Mouse (Mus musculus) lung, postnatal 4 days (tissue): ENCODE results near the gene Rimklb.
"Not testable (repeated sequence)": the region's sequence is repeated elsewhere in the genome, so short reads cannot be mapped to it uniquely, and the experiment has no call there.

ENCODE experiments used
- DNase-seq, 2 experiments: peaks; one replicate each; pipeline ENCODE4 v3.0.0; 2021

Gene Rimklb

DNA sequence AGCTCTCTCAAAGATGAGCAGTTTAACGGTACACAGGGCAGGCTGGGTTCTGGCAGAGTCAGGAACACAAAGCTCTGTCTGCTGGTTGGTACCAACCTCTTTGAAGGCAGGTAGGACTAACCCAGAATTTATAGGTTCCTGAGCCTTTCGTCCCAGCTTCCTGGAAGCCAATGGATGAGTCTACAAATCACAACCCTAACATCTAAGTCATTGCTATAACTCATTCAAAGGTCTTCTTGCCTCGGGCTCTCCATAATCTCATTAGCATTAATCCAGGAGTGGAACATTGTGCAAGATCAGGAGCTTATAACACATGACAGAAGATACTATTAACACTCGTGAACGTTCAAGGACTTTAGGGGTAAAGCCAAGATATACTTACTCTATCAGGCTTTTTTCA lies at the start of gene Rimklb:
Rimklb (minus strand) TSS at position 101 of the 400 bp plus-strand sequence.
- no peak for DNase-seq

DNA sequence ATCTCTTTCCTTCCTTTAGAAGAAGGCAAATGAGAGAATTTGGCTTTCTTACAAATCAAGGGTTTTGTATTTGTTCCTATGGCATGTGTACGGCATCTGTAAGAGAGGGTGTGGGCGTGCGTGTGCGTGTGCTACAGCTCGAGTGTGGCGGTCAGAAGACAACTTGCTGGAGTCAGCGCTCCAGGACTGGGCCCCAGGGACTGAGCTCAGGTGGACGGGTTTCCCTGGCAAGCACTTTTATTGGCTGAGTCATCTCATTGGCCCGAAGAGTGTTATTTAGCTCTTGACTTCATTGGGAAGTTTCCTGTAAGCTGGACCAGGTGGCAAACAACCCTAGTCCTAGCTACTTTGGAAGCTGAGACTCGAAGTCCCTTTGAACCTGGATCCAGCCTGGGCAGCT lies 47.4 kb upstream of the Rimklb start:
- DNase-seq = no peak

DNA sequence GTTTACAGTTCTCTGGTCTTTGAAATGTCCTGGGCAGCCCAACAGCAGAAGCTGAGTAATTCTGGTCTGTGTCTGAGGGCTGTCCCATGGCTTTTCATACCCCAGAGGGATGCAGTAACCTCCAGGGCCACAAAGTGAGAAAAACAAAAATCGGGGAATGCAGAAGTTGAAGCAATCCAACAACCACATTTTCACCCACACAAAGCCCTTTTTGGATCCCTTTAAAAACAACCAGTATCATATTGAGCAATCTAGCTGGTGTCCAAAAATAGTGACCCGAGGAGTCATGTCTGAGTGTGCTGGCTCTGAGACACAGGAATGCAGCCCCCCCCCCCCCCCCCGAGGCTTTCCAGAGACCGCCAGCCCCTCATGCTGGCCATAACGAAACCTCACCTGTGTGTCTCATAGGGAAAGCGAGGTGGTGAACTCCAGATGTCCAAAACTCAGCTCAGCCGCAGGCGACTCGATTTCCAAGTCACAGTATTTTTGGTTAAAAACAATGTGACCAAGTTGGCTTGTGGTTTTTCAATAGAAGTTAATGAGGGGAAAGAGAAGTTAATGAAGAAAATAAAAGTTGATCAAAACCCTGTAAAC lies 46.8 kb upstream of the Rimklb start:
- DNase-seq = no peak

DNA sequence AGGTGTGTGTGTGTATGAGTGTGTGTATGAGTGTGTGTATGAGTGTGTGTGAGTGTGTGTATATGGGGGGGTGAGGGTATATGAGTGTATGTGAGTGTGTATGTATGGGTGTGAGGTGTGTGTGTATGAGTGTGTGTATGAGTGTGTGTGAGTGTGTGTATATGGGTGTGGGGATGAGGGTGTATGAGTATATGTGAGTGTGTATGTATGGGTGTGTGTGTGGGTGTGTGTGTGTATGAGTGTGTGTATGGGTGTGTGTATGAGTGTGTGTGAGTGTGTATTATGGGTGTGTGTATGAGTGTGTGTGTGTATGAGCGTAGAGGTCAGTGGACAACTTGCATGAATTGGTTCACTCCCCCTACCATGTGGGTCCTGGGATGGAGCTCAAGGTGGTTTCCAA lies 46.1 kb upstream of the Rimklb start:
- DNase-seq = no peak

DNA sequence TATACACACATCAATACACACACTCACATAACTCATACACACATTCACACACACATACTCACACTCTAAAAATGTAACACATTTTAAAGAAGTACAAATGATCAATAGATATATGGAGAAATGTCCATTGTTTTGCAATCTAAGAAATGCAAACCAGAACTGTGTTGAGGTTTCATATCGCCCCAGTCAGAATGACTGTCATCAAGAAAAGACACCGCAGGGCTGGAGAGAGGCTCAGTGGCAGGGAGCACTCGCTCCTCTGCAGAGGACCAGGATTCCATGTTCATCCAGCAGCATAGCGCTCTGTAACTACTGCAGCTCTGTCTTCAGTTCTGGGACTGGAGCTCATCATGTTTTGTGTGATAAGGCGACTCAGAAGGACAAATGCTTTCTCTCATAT lies 45.0 kb upstream of the Rimklb start:
- no peak for DNase-seq

DNA sequence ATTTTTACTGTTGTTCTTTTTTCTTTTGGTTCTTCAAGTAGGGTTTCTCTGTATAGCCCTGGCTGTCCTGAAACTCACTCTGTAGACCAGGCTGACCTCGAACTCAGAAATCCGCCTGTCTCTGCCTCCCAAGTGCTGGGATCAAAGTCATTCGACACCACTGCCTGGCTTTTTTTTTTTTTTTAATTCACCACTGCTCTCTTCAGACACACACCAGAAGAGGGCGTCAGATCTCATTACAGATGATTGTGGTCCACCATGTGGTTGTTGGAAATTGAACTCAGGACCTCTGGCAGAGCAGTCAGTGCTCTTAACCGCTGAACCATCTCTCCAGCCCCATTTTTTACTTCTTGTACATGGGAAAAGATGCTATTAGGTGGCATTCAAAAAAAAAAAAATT lies 43.9 kb upstream of the Rimklb start:
- not testable (repeated sequence) for DNase-seq

DNA sequence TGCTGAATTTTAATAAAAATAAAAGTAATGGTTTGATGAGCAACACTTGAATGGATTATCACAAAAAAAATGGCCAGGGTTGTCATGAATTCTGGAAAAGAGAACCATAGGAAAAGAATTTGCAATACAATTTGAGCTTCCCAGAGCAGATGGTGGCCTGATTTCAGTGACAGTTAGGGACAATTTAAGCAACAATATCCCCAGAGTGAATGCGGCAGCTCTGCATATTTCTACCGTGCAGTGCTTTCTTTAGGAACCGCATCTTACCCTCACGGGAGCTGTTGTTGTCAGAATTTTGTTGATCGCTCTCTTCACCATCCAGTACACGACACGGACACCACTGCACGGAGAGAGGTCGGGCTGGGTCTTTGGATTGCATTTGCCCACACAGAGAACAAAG lies 41.0 kb upstream of the Rimklb start:
- no peak for DNase-seq

DNA sequence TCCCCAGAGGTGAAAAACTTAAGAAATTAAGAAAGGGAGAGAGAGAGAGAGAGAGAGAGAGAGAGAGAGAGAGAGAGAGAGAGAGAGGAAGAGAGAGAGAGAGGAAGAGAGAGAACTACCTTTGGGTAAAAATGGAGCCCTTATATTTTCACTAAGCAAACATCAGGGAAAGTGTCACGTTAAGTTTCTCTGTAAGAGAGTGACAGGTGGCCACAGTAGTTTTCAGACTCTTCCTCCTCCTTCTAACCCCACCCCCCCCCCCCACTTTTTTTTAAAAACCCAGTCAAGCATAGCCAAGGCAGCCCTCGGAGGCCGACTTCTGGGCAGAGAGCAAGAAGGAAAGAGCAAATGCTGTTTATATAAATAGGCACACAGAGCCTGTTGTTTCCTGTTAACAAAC lies 35.5 kb upstream of the Rimklb start:
- no peak for DNase-seq

DNA sequence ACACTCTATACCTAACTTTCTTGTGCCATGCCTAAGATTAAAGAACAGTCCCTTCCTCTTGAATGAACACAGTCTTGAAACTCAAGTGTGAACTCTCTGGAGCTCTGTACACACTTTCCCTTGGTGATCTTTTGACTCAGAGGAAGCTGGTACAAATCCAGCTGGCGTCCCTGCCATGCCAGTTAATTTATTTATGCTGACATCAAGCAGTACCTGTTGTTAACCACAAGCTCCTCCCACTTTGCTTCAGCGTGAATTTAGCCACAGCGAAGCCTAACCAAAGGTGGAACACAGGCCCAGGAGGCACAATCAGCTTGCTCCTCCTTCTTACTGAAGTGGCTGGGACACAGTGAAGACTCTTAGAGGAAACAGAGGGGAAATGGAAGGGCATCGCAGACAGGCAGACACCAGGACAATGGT lies 34.3 kb upstream of the Rimklb start:
- peak in 1 of 2 experiments; percentile 12 for DNase-seq

DNA sequence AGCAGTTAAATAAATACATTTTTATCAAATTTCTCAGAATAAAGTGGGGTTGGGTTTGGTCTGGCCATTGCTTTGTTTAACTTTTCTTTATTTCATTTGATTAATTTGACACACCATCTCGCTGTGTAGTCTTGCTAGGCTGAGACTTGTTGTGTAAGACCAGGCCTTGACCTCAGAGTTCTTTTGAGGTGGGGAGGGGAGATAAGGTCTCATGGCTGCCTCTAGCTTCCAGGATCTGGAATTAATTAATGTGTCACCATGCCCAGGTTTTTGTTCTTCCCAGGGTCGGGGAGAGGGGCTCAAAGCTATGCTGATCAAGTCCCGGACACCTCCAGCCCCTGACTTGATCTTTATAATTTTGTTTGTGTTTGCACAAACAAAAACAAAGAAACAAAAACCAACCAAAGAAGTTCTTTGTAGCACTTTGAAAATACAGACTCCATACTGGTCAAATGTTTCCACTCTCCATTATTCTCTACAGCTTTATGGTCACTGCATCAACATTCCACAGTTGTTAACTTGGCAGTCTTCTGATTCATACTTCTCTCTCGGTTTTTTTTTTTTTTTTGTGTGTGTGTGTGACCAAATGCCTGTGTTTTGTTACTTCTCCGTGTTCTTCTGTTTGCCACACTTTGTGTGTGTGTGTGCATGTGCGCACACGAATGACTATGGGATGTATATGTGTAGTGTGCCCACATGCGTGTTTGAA lies 33.1 kb upstream of the Rimklb start:
- no peak for DNase-seq

DNA sequence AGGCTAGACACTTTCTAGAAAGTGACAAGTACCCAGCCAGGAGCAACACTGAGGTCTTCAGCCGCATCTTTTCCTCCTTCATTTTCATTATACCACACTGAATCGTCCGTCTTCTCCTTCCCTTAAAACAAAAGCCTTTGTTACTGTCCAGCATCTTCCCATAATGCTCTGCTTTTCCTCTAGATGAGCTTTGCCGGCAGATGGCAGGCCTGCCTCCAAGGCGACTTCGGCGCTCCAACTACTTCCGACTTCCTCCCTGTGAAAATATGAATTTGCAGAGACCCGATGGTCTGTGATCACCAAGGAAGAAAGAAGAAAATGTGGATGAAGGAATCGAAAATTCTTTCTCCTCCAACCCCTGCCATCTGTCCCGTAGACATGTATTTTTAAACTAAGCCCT lies 29.6 kb upstream of the Rimklb start:
- no peak for DNase-seq

DNA sequence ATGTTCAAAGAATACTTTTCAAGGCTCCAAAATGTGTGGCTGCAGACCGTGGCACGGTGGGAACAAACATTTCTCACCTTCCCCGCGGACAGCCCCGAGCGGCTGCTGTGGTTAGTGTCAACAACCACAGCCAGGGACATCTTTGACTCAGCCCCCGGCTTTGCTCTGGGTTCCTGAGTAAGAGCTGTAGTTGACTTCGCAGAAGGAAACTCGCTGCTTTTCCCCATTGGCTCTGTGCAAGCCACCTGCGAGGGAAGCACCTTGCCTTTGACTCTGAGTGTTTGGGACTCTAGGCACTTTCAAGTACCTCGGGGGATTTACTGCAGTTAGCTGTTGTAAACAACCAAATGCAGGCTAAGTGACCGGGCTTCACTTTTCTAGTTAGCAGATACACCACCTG lies 29.0 kb upstream of the Rimklb start:
- DNase-seq = no peak

DNA sequence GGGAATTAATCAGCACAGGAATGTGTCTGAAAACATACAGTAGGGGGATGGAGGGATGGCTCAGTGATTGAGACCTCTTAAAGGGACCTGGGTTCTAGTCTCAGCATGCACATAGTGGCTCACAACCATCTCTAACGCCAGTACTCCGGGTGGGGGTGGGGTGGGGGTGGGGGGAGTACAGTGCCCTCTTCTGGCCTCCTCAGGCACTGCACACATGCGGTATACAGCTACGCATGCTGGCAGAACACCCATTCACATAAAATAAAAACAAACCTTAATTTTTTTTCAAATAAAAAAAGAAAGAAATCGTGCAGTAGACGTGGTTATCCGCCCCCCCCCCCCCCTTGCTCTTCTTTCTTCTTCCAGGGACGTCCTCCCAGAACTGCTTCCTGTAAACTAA lies 24.7 kb upstream of the Rimklb start:
- DNase-seq = no peak

DNA sequence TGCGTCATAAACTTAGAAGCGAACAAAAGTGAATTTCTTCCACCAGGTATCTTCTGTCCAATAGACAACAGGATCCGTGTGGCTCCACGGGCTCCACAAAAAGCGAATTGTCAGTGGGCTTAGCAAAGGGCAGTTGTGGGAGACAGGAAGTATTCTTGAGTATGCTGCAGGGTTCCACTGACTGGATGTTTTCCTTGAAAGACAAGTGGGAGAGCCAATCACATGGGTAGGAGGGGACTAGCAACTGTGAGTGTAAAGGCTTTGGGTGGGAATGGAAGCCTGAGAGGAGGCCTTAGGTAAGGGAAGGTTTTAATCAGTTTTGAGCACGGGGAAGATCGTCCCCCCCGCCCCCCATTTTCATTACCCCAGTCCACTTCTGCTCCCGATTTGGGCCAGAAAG lies 24.0 kb upstream of the Rimklb start:
- peak in 1 of 2 experiments; percentile 19 for DNase-seq

DNA sequence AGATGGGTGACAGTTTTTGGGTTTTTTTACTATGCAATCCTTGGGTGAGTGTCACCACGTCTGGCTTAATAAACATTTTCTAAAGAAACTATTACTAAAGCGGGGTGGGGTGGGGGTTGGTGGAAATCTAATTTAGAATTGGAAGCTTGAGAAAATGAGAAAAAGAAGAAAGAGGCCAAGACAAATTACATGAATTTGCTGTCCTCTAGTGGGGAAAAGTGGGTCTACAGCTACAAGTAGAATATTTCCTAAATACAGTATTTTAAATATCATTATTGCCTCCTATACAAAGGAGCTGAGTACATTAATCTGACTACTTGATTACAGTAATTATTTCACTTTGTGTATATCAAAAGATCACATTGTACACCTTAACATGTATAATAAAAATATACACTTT lies 20.8 kb upstream of the Rimklb start:
- DNase-seq = no peak

DNA sequence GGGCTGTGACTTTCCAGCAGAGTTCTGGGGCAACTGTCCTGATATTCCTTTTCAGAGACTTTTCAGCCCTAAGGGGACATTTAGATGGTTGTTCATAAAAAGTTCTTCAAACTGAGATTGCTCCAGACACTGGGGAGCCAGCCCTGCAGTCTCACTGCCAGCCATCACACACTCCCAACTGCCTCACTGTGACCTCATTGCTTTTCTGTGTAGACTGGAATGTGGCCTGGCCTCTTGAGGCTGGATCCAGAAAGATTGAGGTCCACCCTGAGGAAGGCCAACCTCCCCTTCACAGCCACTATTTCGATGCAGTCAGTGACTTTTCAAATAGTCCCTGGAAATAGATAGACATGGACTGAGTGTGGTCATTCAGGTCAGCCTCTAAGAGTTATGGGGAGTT lies 19.1 kb upstream of the Rimklb start:
- no peak for DNase-seq

DNA sequence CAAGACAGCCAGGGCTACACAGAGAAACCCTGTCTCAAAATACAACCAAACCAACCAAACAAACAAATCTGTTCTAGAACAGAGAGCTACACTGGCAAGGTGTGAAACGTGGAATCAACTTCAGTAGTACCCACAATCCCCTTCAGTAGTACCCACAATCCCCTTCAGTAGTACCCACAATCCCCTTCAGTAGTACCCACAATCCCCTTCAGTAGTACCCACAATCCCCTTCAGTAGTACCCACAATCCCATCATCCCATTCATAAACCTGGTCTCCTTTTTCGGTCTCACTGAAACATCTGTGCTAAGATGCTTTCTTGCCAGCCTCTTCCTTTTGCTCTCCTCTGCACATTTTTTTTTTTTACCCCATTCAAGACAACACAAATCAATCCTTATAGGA lies 17.2 kb upstream of the Rimklb start:
- DNase-seq = not testable (repeated sequence)

DNA sequence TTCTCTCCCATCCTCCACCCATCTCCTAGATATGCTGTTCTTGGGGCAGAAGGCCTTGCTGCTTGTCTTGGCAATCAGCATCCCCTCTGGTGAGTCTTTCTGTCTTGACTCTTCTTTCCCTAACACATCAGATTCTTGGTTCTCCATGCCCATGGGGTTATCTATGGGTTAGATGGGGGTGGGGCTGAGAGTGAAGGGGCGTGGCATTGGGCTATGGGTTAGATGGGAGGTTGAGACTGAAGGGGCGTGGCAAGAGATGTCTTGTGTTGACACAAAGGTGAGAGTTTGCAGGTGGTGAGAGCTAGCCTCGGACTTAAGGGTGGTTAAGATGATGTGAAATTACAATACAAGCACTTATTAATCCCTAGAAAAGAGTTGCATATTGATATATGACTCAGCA lies 15.8 kb upstream of the Rimklb start:
- DNase-seq = no peak

DNA sequence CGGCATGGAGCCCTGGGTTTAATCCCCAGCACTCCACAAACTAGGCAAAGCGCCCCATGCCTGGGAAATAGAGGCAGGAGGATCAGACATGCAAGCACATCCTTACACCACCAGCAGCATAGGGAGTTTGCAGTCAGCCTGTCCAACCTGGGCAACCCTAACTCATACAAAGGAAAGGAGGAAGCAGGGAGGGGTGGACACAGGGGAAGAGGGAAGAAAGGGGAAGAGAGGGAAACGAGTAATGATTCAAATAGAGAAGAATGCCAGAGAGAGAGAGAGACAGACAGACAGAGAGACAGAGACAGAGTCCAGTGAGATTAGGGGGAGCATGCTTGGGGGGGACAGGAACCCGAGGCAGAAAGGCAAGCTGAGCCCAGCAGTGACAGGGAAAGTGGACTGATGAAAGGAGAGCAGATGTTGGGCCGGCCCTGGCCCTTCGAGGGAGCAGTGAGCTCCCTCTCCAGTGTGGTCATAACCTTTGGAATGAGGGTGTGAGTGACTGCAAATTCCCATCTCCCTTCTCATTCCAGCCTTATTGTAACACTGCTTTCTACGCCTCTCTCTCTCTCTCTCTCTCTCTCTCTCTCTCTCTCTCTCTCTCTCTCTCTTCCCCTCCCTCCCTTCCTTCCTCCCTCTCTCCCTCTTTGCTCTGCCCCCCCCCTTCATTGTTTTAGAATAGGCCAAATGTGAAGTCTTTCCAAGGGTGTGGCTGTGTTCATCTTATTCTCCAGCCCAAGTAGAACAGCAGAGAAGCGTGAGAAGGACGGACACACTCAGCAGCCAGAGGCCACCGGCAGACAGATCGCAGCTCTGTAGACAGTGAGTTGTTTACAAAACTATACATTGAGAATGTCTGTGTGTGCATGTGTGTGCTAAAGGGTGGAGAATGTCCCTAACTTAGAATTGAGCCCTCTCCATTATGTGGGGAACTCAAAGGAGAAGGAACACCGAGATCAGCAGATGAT lies 14.6 kb upstream of the Rimklb start:
- DNase-seq = no peak

DNA sequence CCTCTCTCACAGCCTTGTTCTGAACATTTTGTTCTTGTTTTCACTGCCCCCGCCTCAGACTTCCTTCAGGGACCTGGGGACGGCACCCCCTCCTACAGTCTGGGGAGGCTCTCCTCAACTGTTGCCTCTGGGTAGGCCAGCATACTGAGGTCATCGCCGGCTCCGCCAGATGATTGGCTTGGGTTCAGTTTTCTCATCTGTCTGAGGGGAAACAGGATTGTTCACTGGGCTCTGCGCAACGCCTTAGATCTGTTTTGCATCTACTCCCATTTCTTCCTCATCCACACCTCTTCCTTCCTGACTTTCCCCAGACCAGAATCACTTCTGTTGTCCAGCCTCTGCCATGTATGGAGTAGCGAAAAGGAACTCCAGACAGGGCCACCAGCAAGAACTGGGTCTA lies 9.9 kb upstream of the Rimklb start:
- peak; percentile 27 to 29 for DNase-seq

DNA sequence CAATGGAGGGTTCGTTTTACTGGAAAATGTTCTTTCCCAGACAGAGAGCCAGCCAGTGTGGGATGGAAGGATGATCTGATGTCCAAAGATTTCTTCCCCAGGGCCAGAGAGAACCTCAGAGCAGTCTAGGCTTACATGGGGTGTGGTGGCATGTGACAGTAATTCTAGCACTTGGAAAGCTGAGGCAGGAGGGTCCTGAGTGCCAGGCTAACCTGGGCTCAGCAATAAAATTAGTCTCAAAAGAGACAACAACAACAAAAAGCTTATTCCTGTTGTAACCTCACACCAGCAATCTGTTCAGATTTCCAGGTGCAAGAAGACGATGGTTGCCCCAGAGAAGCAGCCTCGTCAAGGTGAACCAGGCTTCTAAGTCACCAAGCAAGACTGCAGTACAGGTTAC lies 7.0 kb upstream of the Rimklb start, which contains the start of gene Mfap5:
Mfap5 (plus strand) TSS at position 301 of the 400 bp plus-strand sequence.
- DNase-seq = no peak

DNA sequence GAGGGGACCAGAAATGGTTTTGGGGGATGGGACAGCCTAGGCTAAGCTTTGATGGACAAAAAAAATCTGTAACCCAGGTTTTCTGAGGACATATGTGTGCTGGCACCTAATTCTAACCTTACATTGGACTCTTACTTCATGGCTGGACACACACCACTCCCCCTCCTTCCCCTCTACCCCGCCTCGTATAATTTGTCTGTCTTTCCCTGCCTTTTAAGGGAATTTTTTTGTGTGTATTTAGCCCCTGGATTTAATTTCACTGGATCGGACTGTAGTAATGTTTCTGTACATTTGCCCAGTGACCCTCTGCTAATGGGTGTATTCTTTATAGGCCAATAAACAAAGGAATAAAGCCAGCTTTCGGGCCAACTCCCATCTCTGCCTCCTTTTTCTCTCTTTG lies 6.5 kb upstream of the Rimklb start:
- DNase-seq = no peak

DNA sequence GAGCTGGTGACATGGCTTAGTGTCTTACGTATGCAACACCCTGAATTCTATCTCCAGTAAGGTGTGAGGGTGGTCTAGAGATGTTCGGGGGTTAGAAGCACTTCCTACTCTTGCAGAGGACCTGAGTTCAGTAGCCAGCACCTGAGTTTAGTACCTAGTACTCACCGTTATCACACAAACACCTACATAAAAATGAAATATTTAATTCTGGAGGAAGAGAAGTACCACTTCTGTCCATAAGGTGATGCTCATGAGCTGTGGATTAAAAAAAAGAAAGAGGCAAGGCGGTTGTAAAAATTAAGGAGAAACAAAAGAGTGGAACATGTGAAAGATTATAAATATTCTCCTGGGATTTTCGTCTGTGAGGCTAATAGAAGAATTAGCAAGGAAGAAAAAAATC lies 2.1 kb downstream of the Rimklb start:
- DNase-seq = no peak
